In genomic region chr13:41357586-41357985, GRCm38 (mm10) we compare ENCODE assay signal across 7 mouse cellular contexts.
DNase-seq lines count a peak whose midpoint lies in the region; ATAC-seq and TF ChIP-seq lines count a peak whose summit lies in the region.

No protein-coding gene starts in this region.

- peak overlapping the region; percentile 63 for H3K4me3 ChIP-seq in lung, postnatal 0 days (ENCODE audit: low read depth, low read length)
- peak overlapping the region; percentile 62 for H3K4me3 ChIP-seq in forebrain, embryonic 15.5 days
- H3K4me3 ChIP-seq in limb, embryonic 13.5 days, result peak overlapping the region; percentile 66
- peak overlapping the region; percentile 59 for H3K4me3 ChIP-seq in stomach, embryonic 14.5 days (ENCODE audit: low read depth, low read length)

- intact Hi-C loops in left cerebral cortex, postnatal 4 days (cut with DNase I), result no loop called here

- H3K9ac ChIP-seq in lung, postnatal 0 days (replicated peaks; ENCODE audit: low read depth), result peak overlapping the region; percentile 70
- H3K9ac ChIP-seq in forebrain, embryonic 15.5 days (replicated peaks), result peak overlapping the region; percentile 75
- H3K9ac ChIP-seq in limb, embryonic 13.5 days, result peak overlapping the region; percentile 80
- 0 out of 2 replicates have a peak overlapping the region, but pooled peaks have one; percentile 45 for H3K9ac ChIP-seq in stomach, embryonic 14.5 days (replicated peaks; ENCODE audit: low read depth, low read length)

- 0 out of 2 replicates have a peak, but pooled peaks have one; percentile 12 for TF ChIP-seq EP300 in lung, postnatal 0 days (IDR thresholded peaks at IDR 0.05)

- H3K4me2 ChIP-seq in lung, postnatal 0 days (replicated peaks; ENCODE audit: low read depth, low read length), result peak overlapping the region; percentile 69
- H3K4me2 ChIP-seq in forebrain, embryonic 15.5 days (replicated peaks), result peak overlapping the region; percentile 74
- peak overlapping the region; percentile 71 for H3K4me2 ChIP-seq in limb, embryonic 13.5 days (replicated peaks)
- peak overlapping the region; percentile 52 for H3K4me2 ChIP-seq in stomach, embryonic 14.5 days (replicated peaks; ENCODE audit: low read depth, low read length)

- no peaks in the 10 kb centered on the region for H3K9me3 ChIP-seq in lung, postnatal 0 days (ENCODE audit: low read length)
- H3K9me3 ChIP-seq in forebrain, embryonic 15.5 days, result no peaks in the 10 kb centered on the region
- no peaks in the 10 kb centered on the region for H3K9me3 ChIP-seq in limb, embryonic 13.5 days
- H3K9me3 ChIP-seq in stomach, embryonic 14.5 days (ENCODE audit: control insufficient read depth, low read depth, low read length), result no peaks in the 10 kb centered on the region

- no peaks in the 10 kb centered on the region for H3K36me3 ChIP-seq in lung, postnatal 0 days (ENCODE audit: insufficient read depth, low read length)
- no peaks in the 10 kb centered on the region for H3K36me3 ChIP-seq in forebrain, embryonic 15.5 days
- H3K36me3 ChIP-seq in limb, embryonic 13.5 days, result no peaks in the 10 kb centered on the region
- H3K36me3 ChIP-seq in stomach, embryonic 14.5 days (ENCODE audit: control insufficient read depth, insufficient read depth, low read length), result no peaks in the 10 kb centered on the region

- ATAC-seq in lung, postnatal 0 days, result no peak
- ATAC-seq in forebrain, embryonic 15.5 days (replicated peaks), result no peak
- no peak for ATAC-seq in limb, embryonic 13.5 days (ENCODE audit: low FRiP score, low read depth)
- no peak for ATAC-seq in stomach, embryonic 14.5 days (ENCODE audit: insufficient number of reproducible peaks, insufficient read depth, low FRiP score, low read depth)

- no peaks in the 10 kb centered on the region for H3K27me3 ChIP-seq in lung, postnatal 0 days (replicated peaks; ENCODE audit: insufficient read depth, low read length)
- H3K27me3 ChIP-seq in forebrain, embryonic 15.5 days, result no peaks in the 10 kb centered on the region
- H3K27me3 ChIP-seq in limb, embryonic 13.5 days, result peaks cover 3% of the 10 kb centered on the region; the same call in 1 of the 2 replicates
- no peaks in the 10 kb centered on the region for H3K27me3 ChIP-seq in stomach, embryonic 14.5 days (ENCODE audit: control insufficient read depth, insufficient read depth, low read length)

- H3K4me1 ChIP-seq in lung, postnatal 0 days (ENCODE audit: insufficient read depth, low read depth, low read length), result peaks cover 37% of the 10 kb centered on the region
- peaks cover 68% of the 10 kb centered on the region for H3K4me1 ChIP-seq in forebrain, embryonic 15.5 days
- peaks cover 60% of the 10 kb centered on the region for H3K4me1 ChIP-seq in limb, embryonic 13.5 days
- peaks cover 12% of the 10 kb centered on the region; the same call in 1 of the 2 replicates for H3K4me1 ChIP-seq in stomach, embryonic 14.5 days (ENCODE audit: control insufficient read depth, insufficient read depth, low read length)

- DNase-seq in lung, postnatal 0 days (ENCODE audit: low spot score), result no peak
- DNase-seq in lung, adult 18-20 months, result no peak
- DNase-seq in cerebellum, postnatal 4 days (ENCODE audit: low spot score in 2 of 2), result no peak
- no peak for DNase-seq in left cerebral cortex, postnatal 4 days

- 15% methylated on average over 3 of the region's 3 CpGs for WGBS in lung, postnatal 0 days
- 12% methylated on average over 3 of the region's 3 CpGs for whole genome bisulfite sequencing in forebrain, embryonic 15.5 days
- 32% methylated on average over 3 of the region's 3 CpGs for WGBS in limb, embryonic 13.5 days
- WGBS in stomach, embryonic 14.5 days, result 42% methylated on average over 3 of the region's 3 CpGs

- TF ChIP-seq CTCF in lung, postnatal 0 days (IDR thresholded peaks at IDR 0.05), result no peak

- H3K27ac ChIP-seq in lung, postnatal 0 days (ENCODE audit: low read length), result peak overlapping the region; percentile 94
- no peak overlapping the region for H3K27ac ChIP-seq in forebrain, embryonic 15.5 days (replicated peaks)
- peak overlapping the region; percentile 94; the same call in 1 of the 2 replicates for H3K27ac ChIP-seq in limb, embryonic 13.5 days
- H3K27ac ChIP-seq in stomach, embryonic 14.5 days (ENCODE audit: low read length), result no peak overlapping the region

Comparison
In these comparisons a context has a peak if more than half of its experiments do, and no peak if none do; other contexts are left out.
1. H3K27ac ChIP-seq: peak in lung, postnatal 0 days (single experiment) and limb, embryonic 13.5 days (single experiment); none in forebrain, embryonic 15.5 days (single experiment) and stomach, embryonic 14.5 days (single experiment).
2. Peak in every context shown above with its lines, with median percentiles within 50 percentile points of each other: H3K4me2 ChIP-seq, H3K4me3 ChIP-seq and H3K9ac ChIP-seq.